Mouse (Mus musculus): ENCODE measurements around the gene Gm2042. TPM values are rescaled to one million over a fixed set of nuclear protein-coding genes. Genes with fewer than 3 reads are reported as not detected.
"Not testable (repeated sequence)": the region's sequence is repeated elsewhere in the genome, so short reads cannot be mapped to it uniquely, and the experiment has no call there.

The Gm2042 gene
- total RNA-seq (2021) = not detected

DNA sequence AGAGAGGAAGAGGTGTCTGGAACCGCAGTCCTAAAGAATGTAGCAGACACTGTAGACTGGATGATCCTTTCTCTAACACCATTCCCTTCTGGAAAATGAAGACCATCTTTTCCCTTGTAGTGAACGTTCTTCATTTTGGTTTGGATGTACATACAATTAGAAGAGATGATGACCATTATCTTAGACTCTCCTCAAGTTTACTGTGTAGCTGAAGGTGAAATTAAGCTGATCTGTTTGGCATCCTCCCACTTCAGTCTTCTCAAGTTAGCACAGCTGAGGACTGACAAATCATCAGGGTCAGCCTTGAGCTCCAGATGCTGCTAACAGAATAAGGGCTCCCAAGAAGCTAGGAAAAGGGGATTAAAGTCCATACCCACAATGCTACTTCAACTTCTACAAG lies at the start of gene Gm2042:
Gm2042 (plus strand) TSS at position 301 of the 400 bp plus-strand sequence.
- intact Hi-C loops (cut with DNase I); DNase-seq: not testable (repeated sequence)

DNA sequence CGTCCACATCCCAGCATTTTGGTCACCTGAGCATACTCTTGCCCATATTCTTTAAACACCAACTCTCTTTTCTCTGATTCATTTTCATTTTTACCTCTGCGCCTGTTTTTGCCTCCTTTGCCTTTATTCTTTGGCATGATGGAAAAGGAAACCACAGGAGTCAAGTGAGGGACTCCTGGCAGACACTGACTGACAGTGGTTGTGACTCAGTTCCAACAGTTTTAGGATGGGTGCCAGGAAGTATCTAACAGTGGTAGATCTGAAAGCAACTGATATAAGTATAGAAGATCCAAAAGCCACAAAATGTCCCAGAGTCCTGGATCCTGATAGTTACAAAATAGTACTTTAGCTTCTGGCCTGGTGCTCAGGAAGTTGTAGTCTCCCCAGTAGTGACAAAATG lies 34.2 kb upstream of the Gm2042 start, which contains the start of gene Gm2035:
Gm2035 (minus strand) TSS at position 137 of the 400 bp plus-strand sequence.
- intact Hi-C loops (cut with DNase I); DNase-seq: not testable (repeated sequence)

DNA sequence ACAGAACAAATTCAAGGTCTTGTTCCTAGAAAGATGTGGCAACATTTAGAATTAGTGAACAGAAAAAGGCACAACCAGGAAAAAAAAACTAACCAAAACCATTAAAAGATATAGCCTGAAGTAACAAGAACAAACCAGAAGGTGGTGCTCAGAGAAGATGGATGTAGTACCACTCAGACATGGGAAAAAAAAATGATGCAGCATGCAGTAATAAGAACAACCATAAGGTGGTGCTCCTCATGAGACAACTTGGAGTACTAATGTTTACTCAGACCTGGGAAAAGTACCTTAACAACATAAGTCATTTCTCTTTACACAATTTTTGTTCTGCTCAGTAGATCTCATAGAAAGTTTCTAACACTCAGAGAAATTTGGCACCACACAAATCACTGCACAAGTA lies 30.1 kb downstream of the Gm2042 start:
- intact Hi-C loops (cut with DNase I); DNase-seq: not testable (repeated sequence)

DNA sequence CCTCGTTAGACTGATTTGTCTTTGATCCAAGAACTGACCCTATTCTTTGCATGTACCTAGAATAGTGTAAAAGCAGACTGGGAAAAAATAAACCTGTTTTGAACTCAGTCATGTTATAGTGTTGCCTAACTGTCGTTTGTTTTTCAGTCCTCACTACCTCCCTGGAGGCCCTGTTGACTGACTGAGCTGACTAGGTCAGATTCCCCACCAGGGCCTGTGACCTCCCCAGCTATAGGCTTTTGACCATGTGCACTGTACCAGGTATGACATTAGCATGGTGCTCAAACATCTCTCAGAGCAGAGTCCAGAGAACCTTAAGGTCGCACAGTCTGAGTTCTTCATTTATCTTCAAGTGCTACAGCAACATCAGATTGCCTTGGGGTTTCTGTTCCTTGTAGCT lies 50.2 kb downstream of the Gm2042 start:
- DNase-seq; intact Hi-C loops (cut with DNase I): not testable (repeated sequence)

Other genes starting within 250 kb of the Gm2042 start
- gene Gm21319, start 178.3 kb upstream of the Gm2042 start, total RNA-seq (2021) = not detected
- not detected for gene Gm21936, start 158.6 kb upstream of the Gm2042 start, total RNA-seq (2021)
- gene BB287469, start 137.5 kb upstream of the Gm2042 start, total RNA-seq (2021) = not detected
- gene Gm2001, start 111.7 kb upstream of the Gm2042 start, total RNA-seq (2021) = not detected
- not detected for gene Gm2016, start 80.0 kb upstream of the Gm2042 start, total RNA-seq (2021)
- gene Gm2022, start 58.7 kb upstream of the Gm2042 start, total RNA-seq (2021) = not detected
- gene Gm2035, start 34.2 kb upstream of the Gm2042 start, total RNA-seq (2021) = not detected
- not detected for gene Gm2075, start 57.8 kb downstream of the Gm2042 start, total RNA-seq (2021)
- gene Gm6803, start 64.7 kb downstream of the Gm2042 start, total RNA-seq (2021) = not detected
- not detected for gene Gm2056, start 72.9 kb downstream of the Gm2042 start, total RNA-seq (2021)
- gene Gm16368, start 129.6 kb downstream of the Gm2042 start, total RNA-seq (2021) = not detected
- gene Gm10436, start 228.0 kb downstream of the Gm2042 start, total RNA-seq (2021) = not detected

Data from heart, postnatal 36 days (tissue).